ENCODE assay signal across 8 mouse cellular contexts in genomic region chr2:33129696-33130095, GRCm38 (mm10). TPM values are rescaled to one million over a fixed set of nuclear protein-coding genes. Genes with fewer than 3 reads are reported as not detected.
DNase-seq lines count a peak whose midpoint lies in the region; ATAC-seq and TF ChIP-seq lines count a peak whose summit lies in the region.

No protein-coding gene starts in this region.

- DNase-seq in kidney, adult 9 months: no peak
- peak; percentile 7 for DNase-seq in WW6 (ENCODE audit: low read depth, low spot score)
- peak; percentile 58 for DNase-seq in forebrain, embryonic 11.5 days (ENCODE audit: low spot score)
- peak; percentile 21 for DNase-seq in kidney, postnatal 0 days (ENCODE audit: low spot score)
- no peak for DNase-seq in yolk sac, embryonic 10.5 days (ENCODE audit: low spot score)
- no peak for DNase-seq in layer of hippocampus, postnatal 36 days

- 1% methylated on average over 10 of the region's 10 CpGs for WGBS in kidney, embryonic 14.5 days
- WGBS in forebrain, embryonic 11.5 days: 2% methylated on average over 10 of the region's 10 CpGs
- 1% methylated on average over 10 of the region's 10 CpGs for WGBS in kidney, postnatal 0 days
- WGBS in midbrain, embryonic 12.5 days: 4% methylated on average over 10 of the region's 10 CpGs

- peak overlapping the region; percentile 56 for H3K4me3 ChIP-seq in kidney, embryonic 14.5 days (ENCODE audit: low read length)
- peak overlapping the region; percentile 62 for H3K4me3 ChIP-seq in forebrain, embryonic 11.5 days (ENCODE audit: low read depth, low read length)
- H3K4me3 ChIP-seq in kidney, postnatal 0 days (replicated peaks; ENCODE audit: low read depth, low read length): peak overlapping the region; percentile 58
- H3K4me3 ChIP-seq in midbrain, embryonic 12.5 days: peak overlapping the region; percentile 75

- no peaks in the 10 kb centered on the region for H3K36me3 ChIP-seq in kidney, embryonic 14.5 days (ENCODE audit: control insufficient read depth, insufficient read depth, low read length)
- no peaks in the 10 kb centered on the region for H3K36me3 ChIP-seq in forebrain, embryonic 11.5 days (ENCODE audit: control insufficient read depth, insufficient read depth, low read length)
- H3K36me3 ChIP-seq in kidney, postnatal 0 days (ENCODE audit: insufficient read depth, low read length): no peaks in the 10 kb centered on the region
- H3K36me3 ChIP-seq in midbrain, embryonic 12.5 days: no peaks in the 10 kb centered on the region

- peak overlapping the region; percentile 81 for H3K4me2 ChIP-seq in kidney, embryonic 14.5 days (replicated peaks; ENCODE audit: low read depth, low read length)
- peak overlapping the region; percentile 96 for H3K4me2 ChIP-seq in forebrain, embryonic 11.5 days (ENCODE audit: low read depth, low read length, severe bottlenecking)
- peak overlapping the region; percentile 91 for H3K4me2 ChIP-seq in kidney, postnatal 0 days (ENCODE audit: low read length)
- peak overlapping the region; percentile 98 for H3K4me2 ChIP-seq in midbrain, embryonic 12.5 days (replicated peaks)

- no peak; the same call in 1 of the 2 replicates for ATAC-seq in kidney, embryonic 14.5 days (ENCODE audit: low FRiP score, low TSS enrichment)
- ATAC-seq in forebrain, embryonic 11.5 days (replicated peaks; ENCODE audit: low FRiP score): no peak
- no peak for ATAC-seq in kidney, postnatal 0 days (replicated peaks; ENCODE audit: low FRiP score, low read depth)
- ATAC-seq in midbrain, embryonic 12.5 days (ENCODE audit: low FRiP score, low read depth): no peak

- peak overlapping the region; percentile 57 for H3K9ac ChIP-seq in kidney, embryonic 14.5 days (ENCODE audit: low read depth, low read length)
- H3K9ac ChIP-seq in forebrain, embryonic 11.5 days (ENCODE audit: low read length): peak overlapping the region; percentile 68
- H3K9ac ChIP-seq in kidney, postnatal 0 days (ENCODE audit: low read depth, low read length): peak overlapping the region; percentile 67
- peak overlapping the region; percentile 85 for H3K9ac ChIP-seq in midbrain, embryonic 12.5 days (replicated peaks)

- H3K4me1 ChIP-seq in kidney, embryonic 14.5 days (ENCODE audit: control insufficient read depth, insufficient read depth, low read length): peaks cover 6% of the 10 kb centered on the region; the same call in 1 of the 2 replicates
- peaks cover 3% of the 10 kb centered on the region; the same call in 1 of the 2 replicates for H3K4me1 ChIP-seq in forebrain, embryonic 11.5 days (replicated peaks; ENCODE audit: control insufficient read depth, insufficient read depth, low read length)
- H3K4me1 ChIP-seq in kidney, postnatal 0 days (replicated peaks; ENCODE audit: insufficient read depth, low read length): peaks cover 4% of the 10 kb centered on the region
- peaks cover 14% of the 10 kb centered on the region for H3K4me1 ChIP-seq in midbrain, embryonic 12.5 days

- H3K9me3 ChIP-seq in kidney, embryonic 14.5 days (ENCODE audit: control insufficient read depth, low read length): no peaks in the 10 kb centered on the region
- H3K9me3 ChIP-seq in forebrain, embryonic 11.5 days (ENCODE audit: control insufficient read depth, low read length): no peaks in the 10 kb centered on the region
- no peaks in the 10 kb centered on the region for H3K9me3 ChIP-seq in kidney, postnatal 0 days (replicated peaks; ENCODE audit: low read length)
- H3K9me3 ChIP-seq in midbrain, embryonic 12.5 days: no peaks in the 10 kb centered on the region

- H3K27me3 ChIP-seq in kidney, embryonic 14.5 days (ENCODE audit: control insufficient read depth, insufficient read depth, low read length): peaks cover 4% of the 10 kb centered on the region; the same call in 1 of the 2 replicates
- peaks cover 9% of the 10 kb centered on the region; the same call in 1 of the 2 replicates for H3K27me3 ChIP-seq in forebrain, embryonic 11.5 days (ENCODE audit: control insufficient read depth, insufficient read depth, low read length)
- H3K27me3 ChIP-seq in kidney, postnatal 0 days (ENCODE audit: insufficient read depth, low read length): no peaks in the 10 kb centered on the region
- H3K27me3 ChIP-seq in midbrain, embryonic 12.5 days: peaks cover 44% of the 10 kb centered on the region

- H3K27ac ChIP-seq in kidney, embryonic 14.5 days (ENCODE audit: low read depth, low read length): 0 out of 2 replicates have a peak overlapping the region, but pooled peaks have one; percentile 48
- H3K27ac ChIP-seq in forebrain, embryonic 11.5 days (ENCODE audit: low read depth, low read length): no peak overlapping the region
- H3K27ac ChIP-seq in kidney, postnatal 0 days: peak overlapping the region; percentile 57; the same call in 1 of the 2 replicates
- no peak overlapping the region for H3K27ac ChIP-seq in midbrain, embryonic 12.5 days (replicated peaks)

- TF ChIP-seq CTCF in kidney, postnatal 0 days (IDR thresholded peaks at IDR 0.05; ENCODE audit: low read depth): 0 out of 2 replicates have a peak, but pooled peaks have one; percentile 3

RNA-seq across cellular contexts. Expression of gene Garnl3, which starts 1.8 kb away (rescaled TPM):
- 11.6 and 12.1 TPM in 2 replicates for polyA plus RNA-seq in kidney, embryonic 14.5 days (2014; fragmentation: Nextera tagmentation; extraction: Ambion mirVana)
- 9.7 and 12.9 TPM in 2 replicates for polyA plus RNA-seq in forebrain, embryonic 11.5 days (2014; fragmentation: Nextera tagmentation; extraction: Ambion mirVana)
- polyA plus RNA-seq in kidney, postnatal 0 days (2015; fragmentation: Nextera tagmentation; extraction: Ambion mirVana): 6.6 and 6.9 TPM in 2 replicates
- polyA plus RNA-seq in midbrain, embryonic 12.5 days (2016; fragmentation: Nextera tagmentation; extraction: Ambion mirVana): 15.6 and 16.6 TPM in 2 replicates
- total RNA-seq in layer of hippocampus, postnatal 36 days (2021): 10 to 100 TPM; 30.9 to 39.9 TPM

Comparison
In these comparisons a context has a peak if more than half of its experiments do, and no peak if none do; other contexts are left out.
1. DNase-seq: peak in WW6 (single experiment), forebrain, embryonic 11.5 days (single experiment) and kidney, postnatal 0 days (single experiment); none in kidney, adult 9 months (single experiment), yolk sac, embryonic 10.5 days (single experiment) and layer of hippocampus, postnatal 36 days (0 of 2).
2. H3K27ac ChIP-seq: peak in kidney, embryonic 14.5 days (single experiment) and kidney, postnatal 0 days (single experiment); none in forebrain, embryonic 11.5 days (single experiment) and midbrain, embryonic 12.5 days (single experiment).
3. Peak in every context shown above with its lines, with median percentiles within 50 percentile points of each other: H3K4me2 ChIP-seq, H3K4me3 ChIP-seq and H3K9ac ChIP-seq.